Mouse (Mus musculus) C3H10T1/2 (cell line): Measurements from ENCODE around the gene Kat5. TPM values are rescaled to one million over a fixed set of nuclear protein-coding genes. Genes with fewer than 3 reads are reported as not detected.

Experiments used
- polyA plus RNA-seq, 2 experiments: library from polyadenylated mRNA; unstranded; fragments of >200 nt; fragmentation: generic; extraction: Trizol; gene quantifications; one replicate each; pipeline ENCODE4 v1.2.1; 2012; ENCODE audit warnings: missing spikeins in 2 of 2

The Kat5 gene
- 10 to 100 TPM; 20.8 to 66.9 TPM for polyA plus RNA-seq

GRCm38 (mm10) chr19:5609547-5610404, at the start of gene Kat5:
Gene Kat5 (minus strand): TSS chr19:5610237.

GRCm38 (mm10) chr19:5637069-5638047, 27.3 kb upstream of the Kat5 start, which contains the start of gene Rela:
Gene Rela (plus strand): TSS chr19:5637483.

GRCm38 (mm10) chr19:5601752-5602541, 8.1 kb downstream of the Kat5 start, which contains the start of gene Rnaseh2c:
Gene Rnaseh2c (plus strand): TSS chr19:5601873.

GRCm38 (mm10) chr19:5567534-5568469, 42.2 kb downstream of the Kat5 start, which contains the start of gene Ap5b1:
Gene Ap5b1 (plus strand): TSS chr19:5568025.

GRCm38 (mm10) chr19:5560457-5561041, 49.5 kb downstream of the Kat5 start, which contains the start of gene Ovol1:
Gene Ovol1 (minus strand): TSS chr19:5560646.

Other genes with a start within 250 kb of the Kat5 start
- gene Eif1ad, start 243.5 kb downstream of the Kat5 start, polyA plus RNA-seq = 10 to 100 TPM; 19.7 to 31.1 TPM
- gene Banf1, start 243.1 kb downstream of the Kat5 start, polyA plus RNA-seq = 100 to 1,000 TPM; 410 to 751 TPM
- gene Sart1, start 221.5 kb downstream of the Kat5 start, polyA plus RNA-seq = 100 to 1,000 TPM in 1 of 2 experiments, 10 to 100 TPM in 1; 90.8 to 138 TPM
- gene Tsga10ip, start 207.7 kb downstream of the Kat5 start, polyA plus RNA-seq = under 1 TPM; 0.15 to 0.57 TPM
- 100 to 1,000 TPM; 562 to 812 TPM for gene Drap1, start 185.3 kb downstream of the Kat5 start, polyA plus RNA-seq
- gene AI837181, start 185.1 kb downstream of the Kat5 start, polyA plus RNA-seq = 100 to 1,000 TPM; 130 to 150 TPM
- 10 to 100 TPM; 12.6 to 75.6 TPM for gene Fosl1, start 162.7 kb downstream of the Kat5 start, polyA plus RNA-seq
- gene Ccdc85b, start 152.3 kb downstream of the Kat5 start, polyA plus RNA-seq = 10 to 100 TPM; 19.1 to 30.2 TPM
- 10 to 100 TPM; 64.4 to 74.0 TPM for gene Fibp, start 149.6 kb downstream of the Kat5 start, polyA plus RNA-seq
- 1 to 10 TPM in 1 of 2 experiments, under 1 TPM in 1; 0.12 to 1.7 TPM for gene Ctsw, start 141.7 kb downstream of the Kat5 start, polyA plus RNA-seq
- gene Efemp2, start 136.3 kb downstream of the Kat5 start, polyA plus RNA-seq = 100 to 1,000 TPM; 126 to 239 TPM
- gene Mus81, start 121.8 kb downstream of the Kat5 start, polyA plus RNA-seq = 10 to 100 TPM; 60.9 to 64.0 TPM
- gene Cfl1, start 119.8 kb downstream of the Kat5 start, polyA plus RNA-seq = 1,000 to 10,000 TPM; 1,421 to 2,469 TPM
- gene 1700020D05Rik, start 106.5 kb downstream of the Kat5 start, polyA plus RNA-seq = under 1 TPM; 0.05 to 0.50 TPM
- gene Snx32, start 99.7 kb downstream of the Kat5 start, polyA plus RNA-seq = 1 to 10 TPM; 1.8 to 8.4 TPM
- gene Ovol1, start 49.6 kb downstream of the Kat5 start, polyA plus RNA-seq = under 1 TPM in 1 of 2 experiments, not detected in 1; 0.02 TPM
- gene Ap5b1, start 42.2 kb downstream of the Kat5 start, polyA plus RNA-seq = 1 to 10 TPM; 6.6 to 7.6 TPM
- gene Rnaseh2c, start 8.4 kb downstream of the Kat5 start, polyA plus RNA-seq = 100 to 1,000 TPM; 102 to 285 TPM
- 10 to 100 TPM; 47.2 to 73.0 TPM for gene Rela, start 27.2 kb upstream of the Kat5 start, polyA plus RNA-seq
- 10 to 100 TPM; 21.0 to 36.8 TPM for gene Sipa1, start 53.5 kb upstream of the Kat5 start, polyA plus RNA-seq
- 10 to 100 TPM; 11.6 to 19.5 TPM for gene Map3k11, start 78.5 kb upstream of the Kat5 start, polyA plus RNA-seq
- 10 to 100 TPM; 16.2 to 56.0 TPM for gene Pcnx3, start 78.7 kb upstream of the Kat5 start, polyA plus RNA-seq
- gene Kcnk7, start 94.1 kb upstream of the Kat5 start, polyA plus RNA-seq = under 1 TPM; 0.02 to 0.18 TPM
- gene Ehbp1l1, start 116.1 kb upstream of the Kat5 start, polyA plus RNA-seq = 10 to 100 TPM; 24.1 to 35.5 TPM
- gene Fam89b, start 119.4 kb upstream of the Kat5 start, polyA plus RNA-seq = 100 to 1,000 TPM; 158 to 183 TPM
- gene Ltbp3, start 130.7 kb upstream of the Kat5 start, polyA plus RNA-seq = 100 to 1,000 TPM; 107 to 343 TPM
- gene Scyl1, start 161.2 kb upstream of the Kat5 start, polyA plus RNA-seq = 10 to 100 TPM; 46.7 to 81.2 TPM